Mouse (Mus musculus) mouse trophoblast stem cell (cell line): ENCODE data around the gene Usp25.

ENCODE experiments used
- in situ Hi-C, 2 experiments: fragments of 300-500 bp; cut with MseI, MboI; formaldehyde crosslinking; loops; 2 replicates in 1 of 2; 3 replicates in 1 of 2; pipeline ENCODE4 v1.15.1; 2025

Gene Usp25

DNA sequence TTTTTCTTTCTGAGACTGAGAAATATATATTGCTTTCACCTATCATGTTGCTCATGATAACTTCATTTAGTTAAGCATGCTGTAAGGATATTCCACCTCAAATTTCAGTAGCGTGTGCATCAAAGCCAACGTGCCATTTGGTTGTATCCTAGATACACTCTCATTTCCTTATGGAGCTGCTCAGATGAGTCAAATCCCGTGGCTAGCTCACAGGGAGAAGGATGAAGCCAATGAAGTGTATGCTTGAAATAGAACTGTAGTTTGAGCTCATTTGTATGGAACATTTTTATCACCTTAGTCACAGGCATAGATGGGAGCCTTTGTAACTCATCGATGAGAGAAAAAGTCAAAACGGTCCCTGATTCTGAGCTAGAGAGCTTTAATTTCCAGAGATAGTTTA, 20.8 kb downstream of the Usp25 start:
- in situ Hi-C loops: no loop called here

DNA sequence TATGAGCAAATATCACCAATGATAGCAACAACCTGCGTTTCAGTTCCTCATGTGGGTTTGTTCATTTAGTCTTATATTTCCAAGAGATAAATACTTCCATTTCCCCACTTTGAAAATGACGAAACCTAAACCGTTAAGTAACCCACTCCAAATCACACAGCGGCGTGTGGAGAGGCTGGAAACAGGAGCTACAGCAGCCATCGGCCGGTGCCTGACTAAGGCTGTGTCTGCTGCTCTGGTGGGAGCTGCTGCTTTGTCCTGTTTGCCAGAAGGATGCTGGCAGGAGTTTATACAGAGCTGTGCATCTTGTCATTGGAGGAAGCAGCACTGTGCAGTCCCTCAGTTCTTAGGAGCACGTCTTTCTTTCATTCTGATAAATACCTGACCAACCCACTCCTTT, 21.2 kb downstream of the Usp25 start:
- in situ Hi-C loops: no loop called here

DNA sequence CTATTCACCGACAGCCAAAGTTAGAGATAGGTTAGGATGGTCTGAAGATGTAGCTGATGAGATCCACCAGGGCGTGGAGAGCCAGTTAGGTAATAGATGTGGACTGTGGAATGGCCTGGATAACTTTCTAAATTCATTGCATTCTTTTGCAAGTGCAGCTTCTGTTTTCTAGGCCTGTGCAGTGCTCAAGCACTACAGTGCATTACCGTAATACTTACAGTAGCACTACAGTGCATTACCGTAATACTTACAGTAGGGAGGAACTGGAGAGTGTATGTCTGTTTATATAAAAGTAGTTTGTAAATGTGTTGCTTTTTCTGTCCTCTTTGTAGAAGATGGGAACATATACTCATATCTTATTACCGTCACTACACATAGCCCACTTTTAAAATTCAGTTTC, 28.1 kb downstream of the Usp25 start:
- in situ Hi-C loops: no loop called here

DNA sequence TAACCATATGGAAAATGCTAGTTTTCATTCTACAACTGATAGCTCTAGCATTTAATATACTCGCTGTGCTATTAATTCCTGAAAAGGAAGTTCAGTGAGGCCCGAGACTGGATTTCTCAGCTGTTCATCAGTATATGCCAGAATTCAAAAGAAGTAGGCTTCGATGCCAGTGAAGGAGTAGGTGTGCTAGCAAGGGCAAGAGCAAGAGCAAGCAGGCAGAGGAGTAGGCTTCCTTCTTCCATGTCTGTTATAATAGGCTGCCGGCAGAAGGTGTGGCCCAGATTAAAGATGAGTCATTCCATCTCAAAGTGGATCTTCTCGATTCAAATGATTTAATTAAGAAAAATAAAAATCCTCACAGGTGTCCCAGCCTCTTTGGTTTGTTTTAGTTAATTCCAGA, 30.0 kb downstream of the Usp25 start:
- in situ Hi-C loops: no loop called here

DNA sequence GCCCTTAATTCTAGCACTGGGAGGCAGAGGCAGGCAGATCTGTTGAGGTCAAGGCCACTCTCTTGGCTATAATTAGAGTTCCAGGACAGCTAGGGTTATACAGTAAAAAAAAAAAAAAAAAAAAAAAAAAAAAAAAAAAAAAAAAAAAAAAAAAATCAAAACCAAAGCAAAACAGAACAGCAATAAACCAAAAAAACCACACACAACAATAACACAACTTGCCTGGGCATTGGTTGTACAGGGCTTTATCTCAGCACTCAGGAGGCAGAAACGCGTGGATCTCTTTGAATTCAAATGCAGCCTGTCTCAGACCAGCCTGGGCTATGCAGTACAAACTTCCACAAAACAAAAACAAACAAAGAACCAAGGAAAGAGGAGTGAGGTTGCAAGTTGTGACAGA, 40.7 kb downstream of the Usp25 start:
- in situ Hi-C loops: no loop called here

DNA sequence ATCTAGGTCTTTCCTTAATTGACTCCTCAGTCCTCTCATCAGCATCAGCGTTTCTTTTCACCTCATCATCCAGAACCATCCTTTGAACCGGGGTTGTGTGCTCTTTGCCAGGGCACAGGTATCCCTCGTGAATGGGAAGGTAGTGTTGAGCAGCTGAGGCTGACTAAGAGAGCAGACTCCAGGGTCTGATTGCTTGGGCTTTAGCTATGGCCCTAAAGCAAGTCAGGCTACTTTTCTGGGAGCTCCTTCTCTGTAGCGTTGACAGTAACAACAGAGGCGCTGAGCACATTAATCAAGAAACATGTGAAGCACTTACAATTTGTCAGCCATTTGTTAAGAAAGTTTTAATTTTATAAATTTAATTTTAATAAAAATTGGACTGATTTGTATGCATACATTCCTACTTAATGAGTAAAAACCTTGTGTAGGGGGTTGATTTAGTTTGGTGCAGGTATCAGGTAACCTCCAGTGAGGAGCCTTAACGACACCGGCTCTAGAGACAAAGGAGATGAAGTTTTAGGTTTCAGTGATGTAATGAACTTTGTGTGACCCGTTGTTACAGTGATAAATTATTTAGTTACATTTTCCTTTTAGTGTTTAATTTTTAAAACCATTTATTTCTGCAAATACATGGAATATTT, 42.1 kb downstream of the Usp25 start:
- in situ Hi-C loops: no loop called here

DNA sequence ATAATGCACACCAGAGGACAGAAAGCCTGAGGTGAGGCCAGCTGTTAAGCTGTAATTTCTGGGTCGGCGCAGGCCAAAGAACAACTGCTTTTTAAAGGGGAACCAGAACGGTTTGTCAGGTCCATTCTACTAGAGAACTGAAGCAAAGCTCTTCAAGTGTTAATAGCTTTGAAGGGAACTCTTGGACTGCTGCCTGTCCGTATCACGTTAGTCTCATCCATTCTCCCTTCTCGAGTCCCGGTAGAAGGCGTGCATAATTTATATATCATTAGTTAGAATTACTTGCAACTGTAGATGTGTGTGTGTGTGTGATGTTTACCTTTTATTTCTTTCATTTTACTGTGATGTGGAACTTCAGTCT, 42.6 kb downstream of the Usp25 start:
- in situ Hi-C loops: no loop called here

DNA sequence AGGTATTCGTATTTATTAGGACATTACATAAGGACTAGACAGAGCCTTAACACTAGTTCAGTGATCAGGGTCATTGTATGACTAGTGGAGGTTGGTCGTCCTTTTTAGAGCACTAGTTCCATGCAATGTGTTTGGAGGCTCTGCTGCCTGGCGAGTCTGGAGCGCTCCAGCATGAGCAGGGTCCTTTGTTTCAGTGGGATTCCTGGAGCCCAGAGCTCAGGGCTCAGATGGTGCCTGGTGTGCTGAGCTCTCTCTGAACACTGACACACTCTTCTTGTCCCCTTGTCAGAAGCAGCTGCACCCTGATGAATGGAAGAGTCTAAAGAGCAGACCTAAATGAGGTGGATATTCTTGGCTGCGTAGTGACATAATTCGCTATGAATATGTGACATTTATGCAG, 45.1 kb downstream of the Usp25 start:
- in situ Hi-C loops: no loop called here

DNA sequence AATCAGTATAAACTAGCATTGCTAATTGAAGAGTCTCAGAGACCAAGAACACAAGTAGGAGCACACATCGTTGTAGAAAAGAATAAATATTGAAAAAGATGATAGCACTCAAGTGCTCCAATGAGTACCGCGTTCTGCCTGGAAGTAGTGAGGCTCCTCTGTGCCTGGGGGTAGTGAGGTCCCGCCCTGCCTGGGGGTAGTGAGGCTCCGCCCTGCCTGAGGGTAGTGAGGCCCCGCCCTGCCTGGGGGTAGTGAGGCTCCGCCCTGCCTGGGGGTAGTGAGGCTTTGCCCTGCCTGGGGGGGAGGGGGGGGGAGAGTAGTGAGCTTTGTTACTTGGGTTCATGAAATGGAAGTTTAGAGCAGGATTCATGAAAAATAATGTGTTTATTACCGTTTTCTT, 46.7 kb downstream of the Usp25 start:
- in situ Hi-C loops: no loop called here

DNA sequence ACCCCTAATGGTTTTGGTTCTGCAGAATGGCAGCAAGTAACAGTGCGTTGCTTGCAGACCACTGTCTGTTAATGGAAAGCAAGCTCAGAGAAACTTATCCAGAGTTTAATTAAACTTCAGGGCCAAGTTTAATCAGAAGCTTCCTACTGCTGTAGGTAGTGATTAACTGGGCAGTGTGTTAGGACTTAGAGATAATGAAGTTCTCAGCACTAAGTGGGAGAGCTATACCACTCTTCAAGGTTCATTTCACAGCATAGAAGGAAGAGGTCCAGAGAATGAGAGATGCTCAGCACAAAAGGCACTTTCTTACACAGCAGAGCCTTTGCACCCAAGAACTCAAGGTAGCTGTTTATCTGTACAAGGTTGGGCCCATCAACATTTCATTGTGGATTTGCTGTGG, 50.4 kb downstream of the Usp25 start:
- in situ Hi-C loops: no loop called here

DNA sequence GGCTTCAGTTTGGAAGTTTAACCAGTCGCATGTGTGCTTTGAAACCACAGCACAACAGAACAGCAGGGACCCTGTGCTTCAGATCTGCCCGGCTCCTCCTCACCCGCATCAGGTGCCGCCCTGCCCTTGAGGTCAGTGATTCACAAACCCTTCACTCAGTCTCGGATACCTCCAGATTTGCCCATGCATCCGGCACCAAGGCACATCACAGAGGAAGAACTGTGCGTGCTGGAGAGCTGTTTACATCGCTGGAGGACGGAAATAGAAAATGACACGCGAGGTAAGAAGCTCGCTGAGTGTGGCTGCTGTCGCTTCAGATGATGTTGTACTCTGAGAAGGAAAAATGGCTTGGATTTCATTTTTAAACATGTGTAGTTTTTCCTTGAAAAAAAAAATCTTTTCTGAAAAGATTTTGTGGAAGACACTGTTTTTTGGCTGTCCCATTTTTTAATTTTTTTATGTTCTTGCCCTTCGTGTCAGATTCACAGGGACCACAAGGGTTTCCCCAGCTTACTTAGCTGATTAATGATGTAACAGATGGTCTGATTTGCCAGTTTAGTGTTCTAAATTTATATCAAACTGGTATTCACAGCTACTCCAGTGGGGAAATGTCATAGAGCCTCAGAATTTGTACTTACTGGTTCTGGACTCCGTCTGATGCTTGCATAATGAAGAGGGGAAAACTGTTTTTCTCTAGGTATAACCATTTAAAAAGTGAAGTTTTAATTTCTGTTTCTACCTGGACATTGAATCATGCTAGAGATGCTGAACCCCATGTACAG, 63.6 kb downstream of the Usp25 start:
- in situ Hi-C loops: no loop called here

DNA sequence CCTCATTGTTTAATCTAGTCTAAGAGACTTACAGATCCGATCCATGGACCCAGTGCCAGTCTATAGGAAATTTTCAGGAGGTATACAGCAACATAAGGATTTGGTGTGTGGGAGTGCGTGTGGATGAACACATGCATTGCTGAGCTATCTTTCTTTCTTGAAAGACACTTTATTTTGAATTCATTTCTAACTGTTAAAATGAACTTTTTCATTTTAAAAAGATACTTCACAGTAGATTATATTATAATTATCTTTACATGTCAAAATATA, 64.2 kb downstream of the Usp25 start:
- in situ Hi-C loops: no loop called here

DNA sequence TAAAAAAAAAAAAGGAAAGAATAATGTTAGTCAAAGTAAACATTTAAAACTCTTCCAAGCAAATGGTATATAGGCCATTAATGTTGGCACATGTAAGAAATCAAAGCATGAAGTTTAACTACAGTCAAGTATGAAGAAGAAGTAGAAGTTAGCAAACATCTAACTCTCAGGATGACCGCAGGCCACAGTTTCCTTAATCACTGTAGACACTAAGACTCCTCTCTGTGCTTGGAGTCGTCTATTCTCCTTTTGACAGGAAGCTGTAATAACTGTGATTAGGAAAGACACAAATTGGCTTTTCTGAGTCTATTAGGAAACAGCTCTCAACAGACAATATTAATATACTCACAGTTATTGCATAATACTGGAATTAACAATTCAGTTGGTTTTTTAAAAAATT, 70.6 kb downstream of the Usp25 start:
- in situ Hi-C loops: no loop called here

DNA sequence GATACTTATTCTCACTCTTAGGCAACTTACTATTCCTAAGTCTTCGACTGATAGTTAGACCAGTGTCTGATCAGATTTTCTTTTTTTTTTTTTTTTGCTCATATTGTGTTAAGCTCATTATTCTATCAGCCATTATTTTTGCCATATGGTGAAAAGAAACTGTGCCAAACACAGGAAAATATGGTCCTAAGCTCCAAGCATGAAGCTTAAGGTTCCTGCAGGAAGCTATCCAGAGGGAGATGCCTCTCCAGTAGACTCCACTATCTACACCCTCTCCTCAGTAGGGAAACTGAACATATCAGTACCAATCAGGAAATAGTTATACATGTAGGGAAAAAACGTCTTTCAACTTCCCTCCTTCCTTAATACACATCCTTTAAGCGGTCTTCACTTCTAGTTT, 76.3 kb downstream of the Usp25 start:
- in situ Hi-C loops: no loop called here

DNA sequence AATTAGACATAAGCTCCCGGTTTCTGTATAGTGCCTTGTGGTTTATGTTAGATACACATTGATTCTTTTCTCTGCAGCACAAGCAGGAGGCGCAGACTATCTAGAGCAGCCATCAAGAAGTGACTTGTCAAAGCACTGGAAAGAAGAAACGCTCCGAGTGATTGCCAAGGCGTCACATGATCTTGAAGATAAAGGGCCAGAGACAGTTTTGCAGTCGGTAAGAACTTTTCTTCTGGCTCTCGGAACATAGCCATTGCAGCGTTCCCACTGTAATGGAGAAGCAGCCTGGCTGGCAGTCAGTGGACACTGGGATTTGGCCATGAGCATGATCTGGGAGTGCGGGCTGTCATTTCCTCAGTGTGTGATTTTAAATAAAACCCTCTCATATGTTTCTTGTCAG, 80.0 kb downstream of the Usp25 start:
- in situ Hi-C loops: no loop called here

DNA sequence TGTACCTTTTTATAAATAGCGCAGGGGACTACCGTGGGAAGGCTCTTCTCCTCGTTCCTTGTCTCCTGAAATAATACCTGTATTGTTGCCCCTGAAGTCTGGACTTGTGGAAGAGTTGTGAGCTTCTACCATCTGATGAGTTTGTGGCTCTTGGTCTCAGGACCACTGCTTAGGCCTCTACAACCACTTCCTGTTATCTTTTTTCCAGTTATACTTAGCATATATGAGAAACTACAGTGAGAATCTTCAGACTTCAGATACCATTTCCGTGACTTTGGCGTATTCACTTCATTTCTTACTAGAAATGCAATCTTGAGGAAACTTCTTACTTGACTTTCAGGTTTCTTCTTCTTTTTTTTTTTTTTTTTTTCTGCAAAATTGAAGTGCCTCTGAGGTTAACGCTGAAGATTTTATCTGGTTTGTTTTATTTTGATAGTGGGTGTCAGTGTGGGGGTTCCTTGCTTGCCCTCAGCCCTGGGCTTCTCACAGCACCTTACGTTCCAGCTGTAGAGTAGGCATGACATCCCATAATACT, 81.6 kb downstream of the Usp25 start:
- in situ Hi-C loops: no loop called here

DNA sequence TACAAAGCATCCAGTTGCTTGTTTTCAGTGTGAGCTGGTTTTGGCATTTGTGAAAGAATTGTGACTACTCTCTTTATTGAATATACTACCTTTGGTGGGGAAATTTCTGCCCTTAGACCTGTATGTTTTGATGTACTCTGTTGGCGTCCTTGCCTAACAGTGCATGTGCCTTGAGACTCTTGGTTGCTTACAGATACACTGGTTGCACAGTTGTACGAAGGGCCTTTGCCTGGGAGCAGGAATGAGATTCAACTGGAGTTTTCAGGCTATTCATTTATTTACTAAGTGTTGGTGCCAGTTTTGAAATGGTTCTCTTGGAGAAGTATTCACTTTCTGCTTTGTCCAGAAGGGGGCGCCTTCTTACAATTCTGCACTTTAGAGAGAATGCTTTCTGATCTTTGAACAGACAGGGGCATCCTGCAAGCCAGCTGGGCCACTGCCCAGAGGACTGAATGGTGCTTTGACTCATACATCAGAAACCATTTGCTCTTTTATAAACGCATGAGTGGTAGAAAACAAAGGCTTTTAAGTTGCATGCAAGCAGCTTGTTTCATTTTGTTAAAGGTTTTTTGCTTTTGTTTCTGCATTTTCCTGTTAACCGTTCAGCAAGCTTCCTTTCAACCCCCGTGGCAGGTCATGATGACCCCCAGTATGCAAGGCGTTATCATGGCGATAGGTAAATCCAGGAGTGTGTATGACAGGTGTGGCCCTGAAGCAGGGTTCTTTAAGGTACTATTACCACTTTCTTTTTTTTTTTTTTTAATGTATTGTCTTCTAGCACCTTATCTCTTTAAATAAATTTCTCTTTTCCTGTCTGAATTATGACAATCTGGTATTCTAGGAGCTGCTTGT, 85.7 kb downstream of the Usp25 start:
- in situ Hi-C loops: no loop called here

DNA sequence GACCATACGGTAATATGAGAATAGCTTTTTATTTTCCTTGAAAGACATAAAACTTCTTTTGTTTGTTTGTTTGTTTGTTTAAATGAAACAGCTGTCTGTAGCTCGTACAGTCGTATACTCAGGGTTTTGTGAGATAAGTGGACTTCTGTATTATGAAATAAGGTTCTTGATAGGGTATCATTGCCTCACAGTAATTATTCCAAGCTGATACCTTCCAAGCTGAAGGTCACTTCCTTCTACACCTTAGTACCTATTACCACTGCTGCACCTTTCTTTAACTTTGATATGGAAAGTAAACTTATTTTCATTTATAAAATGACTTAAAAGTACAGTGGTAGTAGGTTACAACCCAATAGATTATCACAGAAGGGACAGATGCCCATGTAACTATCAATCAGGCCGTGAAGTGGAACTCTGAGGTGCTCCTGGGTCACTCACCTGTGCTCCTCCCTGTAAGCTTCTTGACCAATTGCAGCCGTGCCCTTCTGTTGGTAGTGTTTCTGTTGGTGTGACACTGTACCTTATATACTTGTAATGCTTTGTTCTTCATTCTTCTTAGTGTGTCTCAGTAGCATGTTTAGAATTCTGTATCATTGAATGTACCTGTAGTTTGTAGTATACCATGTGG, 90.2 kb downstream of the Usp25 start:
- in situ Hi-C loops: no loop called here

DNA sequence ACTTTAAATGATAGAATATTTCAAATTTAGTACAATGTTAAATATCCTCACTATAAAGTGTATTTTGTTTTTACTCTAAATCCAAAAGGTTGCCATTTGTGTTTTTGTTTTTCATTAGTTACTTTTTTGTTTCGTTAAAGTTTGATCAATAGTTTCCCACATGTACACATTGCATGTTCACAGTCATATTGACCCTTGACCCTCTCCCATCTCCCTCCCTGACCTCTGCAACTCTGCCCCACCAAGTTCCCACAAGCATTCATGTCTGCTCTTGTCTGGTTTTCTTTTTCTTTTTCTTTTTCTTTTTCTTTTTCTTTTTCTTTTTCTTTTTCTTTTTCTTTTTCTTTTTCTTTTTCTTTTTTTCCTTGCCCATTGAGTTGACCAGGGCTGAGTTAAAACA, 97.8 kb downstream of the Usp25 start:
- in situ Hi-C loops: no loop called here

DNA sequence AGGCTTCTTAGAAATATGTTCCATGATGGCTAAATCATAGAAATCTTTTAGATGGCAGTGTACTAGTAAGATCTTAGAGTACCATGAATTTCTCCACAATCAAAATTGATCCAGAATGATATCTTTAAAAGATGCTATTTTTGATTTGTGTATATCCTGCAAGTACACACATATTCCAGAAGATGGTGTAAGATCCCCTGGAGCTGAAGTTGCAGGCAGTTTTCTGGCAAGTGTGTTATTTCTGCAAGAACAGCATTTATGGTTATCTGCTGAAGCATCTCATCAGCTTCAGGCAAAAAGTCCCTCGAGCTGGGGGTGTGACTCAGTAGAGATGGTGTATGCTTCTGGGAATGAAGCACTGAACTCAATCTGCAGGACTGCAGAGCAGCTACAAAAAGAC, 112.4 kb downstream of the Usp25 start:
- in situ Hi-C loops: loop anchor here in 1 of 2 experiments (25.0 kb wide), 1 partner anchor 311 kb away; no protein-coding TSS in a partner anchor

DNA sequence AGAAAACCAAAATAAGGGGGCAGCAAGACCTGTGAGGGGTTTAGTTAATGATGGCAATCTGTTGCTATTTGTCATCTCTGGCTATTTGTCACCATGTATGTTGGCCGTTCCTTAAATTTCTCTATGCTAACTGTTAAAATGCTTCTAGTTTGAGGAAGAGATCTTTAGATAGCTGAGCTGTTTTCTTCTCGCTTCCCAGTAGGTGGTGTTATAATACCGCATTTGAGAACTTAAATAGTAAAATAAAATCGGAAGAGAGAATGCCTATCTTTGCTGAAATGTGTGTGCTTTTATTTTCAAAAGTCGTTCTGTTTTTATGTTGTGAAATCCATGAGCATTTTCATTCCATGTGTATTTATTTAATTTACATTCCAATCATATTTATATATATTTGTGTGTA, 115.2 kb downstream of the Usp25 start:
- in situ Hi-C loops: loop anchor here in 1 of 2 experiments (25.0 kb wide), 1 partner anchor 309 kb away; no protein-coding TSS in a partner anchor

DNA sequence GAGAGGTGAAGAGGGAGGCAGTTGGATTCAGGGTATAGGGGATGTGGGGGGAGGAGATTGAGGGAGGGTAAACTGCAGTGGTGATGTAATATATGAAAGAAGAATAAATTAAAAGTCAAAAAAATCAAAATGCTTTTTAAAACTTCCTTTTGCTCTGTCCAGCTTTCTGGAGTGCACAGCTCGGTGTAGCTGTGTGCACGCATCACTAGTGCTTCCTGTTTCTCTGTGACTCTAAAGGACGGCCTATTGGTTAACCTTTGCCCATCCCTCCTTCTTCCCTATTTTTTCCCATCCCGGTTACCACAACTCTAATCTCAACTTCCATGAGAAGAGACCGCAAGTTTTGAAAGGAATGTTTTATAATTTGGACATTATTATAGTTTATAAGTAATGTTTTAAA, 119.5 kb downstream of the Usp25 start:
- in situ Hi-C loops: loop anchor here in 1 of 2 experiments (25.0 kb wide), 1 partner anchor 304 kb away; no protein-coding TSS in a partner anchor
